Mouse (Mus musculus) ES-E14 (cell line): Measurements from ENCODE around the gene Gm7347.

Source experiments
- MAFK ChIP-seq: IDR thresholded peaks from 2 replicates; pipeline ENCODE4 v1.6.1; 2014; ENCODE audit warnings: mild to moderate bottlenecking, low read depth, low read length, inconsistent platforms; ENCODE audit not compliant: insufficient read depth
- ZC3H11A ChIP-seq: IDR thresholded peaks from 2 replicates; pipeline ENCODE4 v1.6.1; 2012; ENCODE audit warnings: low read depth, mild to moderate bottlenecking, inconsistent platforms, low read length, borderline replicate concordance
- ZNF384 ChIP-seq: IDR thresholded peaks from 2 replicates; pipeline ENCODE4 v1.6.1; 2012; ENCODE audit warnings: low read depth, low read length, inconsistent platforms

DNA sequence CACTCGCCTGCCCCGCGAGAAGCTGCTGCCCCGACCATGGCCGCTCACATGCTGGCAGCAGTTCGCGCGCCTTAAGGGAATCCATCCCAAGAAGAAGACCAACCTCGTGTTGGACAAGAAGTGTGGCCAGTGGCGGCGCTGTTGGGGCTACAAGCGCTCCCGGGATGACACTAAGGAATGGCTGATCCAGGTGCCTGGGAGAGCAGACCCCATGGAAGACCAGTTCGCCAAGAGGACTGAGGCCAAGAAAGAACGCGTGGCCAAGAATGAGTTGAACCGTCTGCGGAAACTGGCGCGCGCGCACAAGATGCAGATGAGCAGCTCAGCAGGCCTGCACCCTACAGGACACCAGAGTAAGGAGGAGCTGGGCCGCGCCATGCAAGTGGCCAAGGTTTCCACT lies 12.3 kb upstream of the Gm7347 start:
- TF ChIP-seq ZC3H11A (no peak), MAFK (no peak), ZNF384 (no peak)
